In genomic region chr12:78834496-78834895, GRCm38 (mm10) we compare ENCODE assay signal across 20 mouse cellular contexts.
"Had no signal": no experiment of that assay in that cellular context is flagged by ENCODE, and none has a peak within 500 bp of the region (broad histone marks: within the 10 kb centered on the region; RNA-seq: fewer than 3 reads in every experiment).

No protein-coding gene starts in this region.

- H3K9ac ChIP-seq: liver, embryonic 14.5 days; lung, embryonic 14.5 days; midbrain, embryonic 12.5 days; neural tube, embryonic 13.5 days; neural tube, embryonic 15.5 days had no signal

- ATAC-seq: midbrain, embryonic 16.5 days had no signal

- H3K4me1 ChIP-seq: midbrain, embryonic 10.5 days; midbrain, embryonic 12.5 days; neural tube, embryonic 13.5 days; neural tube, embryonic 15.5 days had no signal

- DNase-seq: lung, embryonic 14.5 days; lung, postnatal 10 days; lung, postnatal 4 days; midbrain, embryonic 14.5 days; retina, postnatal 1 day; right cerebral cortex, adult 18-20 months; right cerebral cortex, postnatal 25 days; right cerebral cortex, postnatal 4 days; spleen, adult 18-20 months; thymus, adult 18-20 months; thymus, postnatal 14 days; thymus, postnatal 36 days had no signal

- H3K4me2 ChIP-seq: lung, embryonic 14.5 days; midbrain, embryonic 12.5 days; neural tube, embryonic 13.5 days; neural tube, embryonic 15.5 days had no signal

- H3K9me3 ChIP-seq: megakaryocyte, embryonic 14.5 days; midbrain, embryonic 10.5 days; midbrain, embryonic 12.5 days; neural tube, embryonic 13.5 days; neural tube, embryonic 15.5 days had no signal

- H3K27me3 ChIP-seq: megakaryocyte, embryonic 14.5 days; midbrain, embryonic 12.5 days; neural tube, embryonic 13.5 days; neural tube, embryonic 15.5 days had no signal

- H3K4me3 ChIP-seq: megakaryocyte, embryonic 14.5 days; midbrain, embryonic 10.5 days; midbrain, embryonic 12.5 days; myocyte; neural tube, embryonic 13.5 days; neural tube, embryonic 15.5 days had no signal

- H3K27ac ChIP-seq: liver, embryonic 14.5 days; midbrain, embryonic 10.5 days; midbrain, embryonic 12.5 days; neural tube, embryonic 13.5 days; neural tube, embryonic 15.5 days had no signal
